Mouse (Mus musculus) erythroblast, adult 5-6 weeks (primary cell): Measurements from ENCODE around the gene Shc2. TPM values are rescaled to one million over a fixed set of nuclear protein-coding genes. Genes with fewer than 3 reads are reported as not detected.

ENCODE experiments used
- ATAC-seq: replicated peaks from 2 replicates; pipeline ENCODE4 v1.8.0; 2016; ENCODE audit warnings: moderate number of reproducible peaks, mild to moderate bottlenecking, moderate TSS enrichment, inconsistent platforms; ENCODE audit not compliant: poor library complexity, low FRiP score, severe bottlenecking
- total RNA-seq, 2 experiments: library from RNA; stranded (forward) in 1 of 2; stranded (reverse) in 1 of 2; fragments of 150-400 nt in 1 of 2; fragments of 200-764, 138-1000 nt in 1 of 2; gene quantifications; 2 replicates each; pipeline versions ENCODE4 v1.2.3 to v1.2.4; 2015 to 2017; ENCODE audit warnings: low replicate concordance in 2 of 2

Shc2 gene
- total RNA-seq, 2 experiments from 2014 or later: not detected

DNA sequence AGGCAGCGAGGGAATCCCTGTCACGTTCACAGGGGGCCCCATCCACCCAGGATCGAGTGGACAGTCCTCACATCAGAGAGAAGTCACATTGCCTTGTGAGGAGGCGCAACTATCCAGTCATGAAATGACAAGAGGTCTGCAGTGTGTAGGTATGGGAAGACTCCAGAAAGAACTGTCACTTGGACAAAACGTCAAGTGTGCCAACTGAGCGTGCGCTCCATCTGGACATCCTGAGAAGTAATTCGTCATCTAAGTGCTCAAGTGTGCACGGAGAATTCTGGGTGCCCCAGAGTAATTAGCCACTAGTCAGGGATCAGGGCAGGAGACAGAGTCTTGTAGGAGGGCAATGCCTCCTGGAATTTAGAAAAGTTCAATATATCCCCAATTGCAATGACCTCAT lies 12.3 kb downstream of the Shc2 start:
- ATAC-seq: no peak

DNA sequence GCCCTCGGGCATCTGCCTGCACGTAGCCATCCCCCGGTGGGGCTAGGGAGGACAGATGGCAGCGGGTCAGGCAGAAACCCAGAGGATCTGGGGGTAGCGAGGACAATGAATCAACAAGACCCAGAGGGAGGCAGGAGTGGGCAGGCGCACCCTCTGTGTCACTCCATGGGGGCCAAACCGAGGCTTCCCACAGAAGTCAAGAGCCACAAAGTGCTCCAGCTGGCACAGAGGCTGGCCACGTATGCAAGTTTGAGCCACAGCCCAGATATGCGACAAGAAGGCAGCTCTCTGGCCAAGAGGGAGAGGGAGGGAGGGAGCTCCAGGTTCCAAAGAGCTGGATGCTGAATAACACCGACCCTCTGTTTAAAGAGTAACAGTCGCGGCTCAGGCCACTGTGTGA lies 13.8 kb downstream of the Shc2 start:
- ATAC-seq: no peak

DNA sequence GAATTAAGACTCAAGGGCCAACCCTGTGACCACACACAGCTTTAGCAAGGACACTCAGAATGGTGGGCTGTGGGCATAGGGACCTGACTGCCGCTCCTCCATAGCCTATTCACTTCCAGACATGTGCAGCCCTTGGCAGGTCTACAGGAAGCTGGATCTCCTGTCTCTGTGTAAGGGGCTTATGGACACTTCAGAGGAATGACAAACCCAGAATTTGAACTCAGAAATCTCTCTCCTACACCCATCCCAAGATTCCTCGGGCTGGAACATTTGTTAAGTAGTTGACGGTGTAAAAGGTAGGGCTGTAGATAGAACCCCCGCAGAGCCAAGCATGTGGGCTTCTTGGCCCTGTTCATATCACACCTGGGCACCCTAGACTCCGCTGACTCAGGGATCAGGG lies 21.3 kb downstream of the Shc2 start:
- ATAC-seq: no peak

DNA sequence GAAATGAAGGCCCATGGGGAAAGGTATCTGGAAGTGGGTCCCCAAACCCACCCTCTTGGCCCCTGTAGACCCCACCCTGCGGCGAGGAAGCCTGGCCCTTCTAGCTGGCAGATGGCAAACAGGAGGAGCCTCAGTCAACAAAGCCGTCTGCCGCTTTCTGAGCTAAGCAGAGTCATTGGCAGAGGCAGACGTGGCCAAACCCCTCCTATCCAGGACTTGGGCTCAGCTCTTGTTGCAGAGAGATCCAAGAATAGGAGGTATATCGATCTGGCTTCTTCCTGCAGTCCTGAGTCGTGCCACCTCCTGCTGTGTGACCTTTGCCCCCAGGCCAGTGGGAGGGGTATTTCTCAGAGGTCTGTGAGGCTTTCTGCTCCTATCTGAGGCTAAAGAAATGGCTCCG lies 21.9 kb downstream of the Shc2 start:
- no peak for ATAC-seq

GRCm38 (mm10) chr10:79614305-79614643 lies 23.4 kb downstream of the Shc2 start:
- ATAC-seq: no peak

DNA sequence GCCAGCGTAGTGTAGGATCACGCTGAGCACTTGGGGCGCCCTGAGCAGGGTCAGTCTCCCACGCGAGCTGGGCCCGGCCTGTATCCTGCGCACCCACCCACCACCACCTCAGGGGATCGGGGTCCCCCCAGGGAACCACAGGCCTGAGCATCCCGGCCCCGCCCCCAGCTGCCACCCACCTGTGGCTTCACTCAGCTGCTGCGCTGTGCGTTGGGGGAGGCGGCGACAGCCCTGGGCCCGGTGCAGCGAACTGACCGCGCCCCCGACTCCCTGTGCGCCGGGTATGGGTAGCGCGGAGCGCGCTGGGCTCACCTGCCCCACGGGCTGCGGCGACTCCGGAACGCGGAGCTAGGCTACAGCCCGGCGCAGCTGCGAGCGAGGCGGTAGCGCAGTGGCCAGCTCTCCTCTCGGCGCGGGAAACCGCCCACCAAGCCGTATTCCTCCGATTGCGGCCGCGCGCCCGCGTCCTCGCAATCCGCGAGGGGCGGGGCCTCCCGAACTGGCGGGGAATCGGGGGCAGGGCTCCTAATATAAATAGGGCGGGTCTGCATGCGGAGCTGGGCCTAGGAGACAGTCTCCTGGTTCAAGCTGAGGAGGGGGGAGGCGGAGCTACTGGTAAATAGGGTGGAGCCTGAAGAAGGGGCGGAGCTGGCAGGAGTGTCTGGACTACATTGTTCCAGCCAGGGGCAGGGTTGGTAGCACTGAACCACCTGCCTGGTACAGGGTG lies 24.0 kb downstream of the Shc2 start, which contains the start of gene C2cd4c:
Gene C2cd4c, minus strand, starts transcription at position 448 of the 727 bp plus-strand sequence.
- ATAC-seq: no peak

- no peak for ATAC-seq
Measured at GRCm38 (mm10) chr10:79612192-79613135, 25.3 kb downstream of the Shc2 start.

- ATAC-seq: no peak
Measured at GRCm38 (mm10) chr10:79611296-79611695, 26.4 kb downstream of the Shc2 start.

DNA sequence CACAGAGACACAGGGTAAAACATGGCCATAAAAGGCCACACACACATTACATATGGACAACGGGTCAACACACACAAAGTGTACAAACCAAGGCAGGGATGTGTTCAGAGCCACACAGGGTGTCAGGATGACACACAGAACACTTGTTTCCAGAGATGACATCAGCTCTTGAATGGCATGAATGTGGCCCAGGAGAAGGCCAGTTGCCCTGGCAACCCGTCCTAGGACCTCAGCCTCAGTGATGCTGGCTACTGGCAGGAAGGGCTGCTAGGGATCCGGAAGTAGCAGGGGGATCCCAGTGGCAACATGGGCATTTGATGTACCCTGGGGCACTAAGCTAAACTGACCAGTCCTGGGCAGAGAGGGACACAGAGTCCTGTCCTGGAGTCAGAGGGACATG lies 28.4 kb downstream of the Shc2 start:
- ATAC-seq: no peak

DNA sequence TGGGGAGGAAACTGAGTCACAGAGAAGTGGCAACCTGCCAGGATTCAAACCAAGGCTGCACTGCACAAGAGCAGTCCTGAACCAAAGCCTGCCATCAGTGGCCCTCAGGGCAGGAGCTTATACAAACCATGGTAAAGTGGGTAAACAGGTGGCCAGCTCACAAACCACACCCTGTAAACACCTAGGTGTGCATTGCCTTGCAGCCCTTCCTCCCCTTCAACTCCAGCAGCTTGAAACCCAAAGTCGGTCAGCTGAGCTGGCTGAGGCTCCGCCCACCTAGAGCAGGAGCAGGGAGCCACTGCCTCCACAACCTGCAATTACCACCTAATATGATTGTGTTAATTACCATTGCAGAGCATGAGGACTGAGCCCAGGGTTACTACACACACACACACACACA lies 29.8 kb downstream of the Shc2 start:
- ATAC-seq: no peak

GRCm38 (mm10) chr10:79606537-79606936 lies 31.2 kb downstream of the Shc2 start:
- no peak for ATAC-seq

- no peak for ATAC-seq
Measured at GRCm38 (mm10) chr10:79597936-79598230, 39.8 kb downstream of the Shc2 start.

GRCm38 (mm10) chr10:79597051-79597935 lies 40.4 kb downstream of the Shc2 start:
- no peak for ATAC-seq

DNA sequence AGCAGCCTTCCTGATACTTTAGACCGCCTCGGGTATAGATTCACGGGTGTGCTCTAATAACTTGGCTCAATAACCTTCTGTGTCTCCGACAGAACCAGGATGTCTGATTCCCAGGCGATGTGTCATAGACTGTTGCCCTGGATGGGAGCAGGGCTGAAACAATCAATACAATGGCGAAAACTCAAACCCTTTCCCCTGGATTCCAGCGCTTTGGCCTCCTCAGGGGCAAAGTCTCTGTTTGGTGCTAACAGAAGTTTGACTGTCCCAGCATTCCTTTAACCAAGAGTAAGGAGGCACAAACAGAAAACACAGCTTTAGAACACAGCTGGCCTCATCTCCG lies 42.2 kb downstream of the Shc2 start:
- ATAC-seq: 0 out of 2 replicates have a peak, but pooled peaks have one; percentile 31

DNA sequence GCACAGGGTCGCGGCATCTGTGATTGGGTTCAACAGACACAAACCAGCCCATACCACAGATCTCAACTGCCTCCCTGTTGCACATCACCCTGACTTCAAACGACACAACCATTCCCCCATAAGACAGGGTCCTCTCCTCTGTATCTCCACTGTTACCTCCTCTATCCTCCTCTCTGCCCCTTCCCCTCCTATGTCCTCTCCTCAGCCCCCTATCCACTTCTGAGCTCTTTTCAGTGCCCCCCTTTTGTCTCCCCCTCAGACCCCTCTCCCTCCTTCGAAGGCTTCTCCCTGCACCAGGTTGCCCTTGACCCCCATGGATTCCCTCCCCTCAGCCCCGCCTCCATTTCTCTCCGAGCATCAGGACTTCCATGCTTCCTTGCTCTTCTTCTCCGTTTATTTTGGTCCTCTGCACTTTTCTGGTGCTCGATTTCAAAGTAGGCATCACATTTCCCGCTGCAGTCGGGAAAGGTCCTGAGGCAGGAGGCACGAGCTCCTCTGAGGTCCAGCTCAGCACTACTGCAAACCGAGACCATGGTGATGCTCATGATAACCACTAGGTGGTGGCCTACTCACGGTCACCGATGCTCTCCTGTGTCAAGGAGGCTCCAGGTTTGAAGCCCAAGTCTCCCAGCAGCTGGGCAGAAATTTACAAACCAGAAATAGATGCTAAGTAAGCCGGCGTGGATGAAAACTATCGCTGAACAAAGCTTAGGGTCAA lies 42.7 kb downstream of the Shc2 start:
- ATAC-seq: peak; percentile 75; the same call in 1 of the 2 replicates

- no peak for ATAC-seq
Measured at GRCm38 (mm10) chr10:79594111-79594510, 43.6 kb downstream of the Shc2 start.

DNA sequence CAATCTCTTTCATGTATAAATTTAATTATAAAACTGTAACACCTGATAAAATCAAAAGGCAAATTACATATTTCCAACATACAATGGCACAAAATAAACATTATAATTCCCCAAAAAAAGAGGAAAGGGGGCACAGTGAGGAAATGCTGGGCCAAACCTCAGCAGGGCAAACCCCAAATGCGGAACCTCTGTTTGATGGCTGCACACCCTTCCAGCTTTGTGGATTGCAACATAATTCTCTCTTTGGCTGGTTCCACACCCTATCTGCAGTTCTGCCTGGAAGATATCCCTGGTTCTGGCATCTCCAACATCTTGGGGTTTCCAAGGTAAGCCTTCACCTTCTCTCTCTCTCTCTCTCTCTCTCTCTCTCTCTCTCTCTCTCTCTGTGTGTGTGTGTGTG lies 47.0 kb downstream of the Shc2 start:
- no peak for ATAC-seq

DNA sequence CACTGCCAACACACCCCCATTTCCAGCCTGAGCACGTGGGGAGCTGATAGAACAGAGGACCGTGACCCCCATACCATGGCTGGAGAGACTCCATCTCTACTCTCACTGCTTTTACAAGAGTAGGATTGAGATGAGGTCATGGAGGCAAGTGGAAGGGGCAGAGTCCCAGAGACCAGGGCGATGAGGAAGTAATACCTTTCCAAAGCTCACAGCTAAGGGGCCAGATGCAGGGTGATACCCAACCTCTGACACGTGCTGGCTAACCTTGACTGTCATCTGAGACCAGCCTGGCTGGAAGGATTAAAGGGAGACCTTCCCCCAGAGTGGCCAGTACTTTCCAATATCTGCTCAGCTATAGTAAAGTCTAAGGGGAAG lies 50.0 kb downstream of the Shc2 start:
- ATAC-seq: no peak

DNA sequence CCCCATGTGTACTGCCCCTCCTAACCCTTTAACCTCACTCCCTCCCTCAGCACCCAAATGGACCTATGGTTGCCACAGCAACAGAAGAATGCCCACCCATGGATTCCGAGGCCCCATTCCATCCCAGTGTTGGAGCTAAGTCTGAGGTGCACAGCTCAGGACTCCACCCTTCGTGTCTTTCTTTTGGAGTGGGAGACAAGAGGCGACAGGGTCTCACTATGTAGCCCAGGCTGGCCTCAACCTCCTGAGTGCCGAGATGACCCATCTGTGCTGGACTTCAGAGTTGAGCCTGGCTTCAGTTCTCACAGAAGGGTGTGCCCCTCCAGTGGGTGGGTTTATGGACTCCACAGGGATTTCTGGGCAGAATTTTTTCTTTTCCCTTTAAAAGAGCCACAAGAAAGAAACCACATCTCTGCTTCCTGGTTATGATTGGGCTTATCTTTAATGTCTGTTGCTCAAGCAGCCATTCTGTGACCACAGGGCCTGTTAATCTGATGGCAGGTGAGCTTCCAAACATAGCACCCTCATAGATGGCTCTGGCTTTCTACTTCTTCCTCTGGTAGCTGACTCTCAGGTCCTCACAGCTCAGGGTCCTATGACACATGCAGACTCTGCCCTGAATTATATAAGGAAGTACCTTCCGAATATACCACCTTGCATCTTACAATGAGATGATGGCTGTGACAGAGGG lies 50.5 kb downstream of the Shc2 start, which contains the start of gene Theg:
Gene Theg, minus strand, starts transcription at position 271 of the 691 bp plus-strand sequence.
- no peak for ATAC-seq
